Mouse (Mus musculus) right cerebral cortex, adult 2 months (tissue): Measurements from ENCODE around the gene Ikzf2.

Experiments
- DNase-seq, 2 experiments: peaks; one replicate each; pipeline ENCODE4 v3.0.0; 2021 to 2022; ENCODE audit warnings: low spot score in 2 of 2

Ikzf2 gene

DNA sequence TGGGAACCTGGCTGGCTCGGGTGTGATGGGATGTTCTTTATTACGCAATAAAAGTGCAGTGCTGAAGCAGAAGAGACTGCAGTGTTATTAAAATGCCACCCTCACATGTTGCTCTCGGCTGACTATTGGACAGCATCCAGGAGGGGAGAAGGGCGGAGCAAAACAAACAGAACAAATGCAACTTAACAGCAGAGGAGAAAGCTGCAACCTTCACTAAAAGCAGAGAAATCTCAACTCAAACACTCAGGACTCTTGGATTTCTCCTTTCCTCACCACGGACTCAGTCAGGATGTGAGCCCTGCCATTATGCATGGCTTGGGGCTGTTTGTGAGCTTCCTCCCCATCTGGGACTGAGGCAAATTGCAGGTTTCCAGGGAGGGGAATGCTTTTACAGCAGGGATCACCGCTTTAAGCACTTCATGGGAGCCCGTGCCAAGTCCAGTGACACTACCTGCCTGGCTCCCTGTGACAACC is 95.7 kb downstream of the Ikzf2 start:
- peak; percentile 6 to 7 for DNase-seq

DNA sequence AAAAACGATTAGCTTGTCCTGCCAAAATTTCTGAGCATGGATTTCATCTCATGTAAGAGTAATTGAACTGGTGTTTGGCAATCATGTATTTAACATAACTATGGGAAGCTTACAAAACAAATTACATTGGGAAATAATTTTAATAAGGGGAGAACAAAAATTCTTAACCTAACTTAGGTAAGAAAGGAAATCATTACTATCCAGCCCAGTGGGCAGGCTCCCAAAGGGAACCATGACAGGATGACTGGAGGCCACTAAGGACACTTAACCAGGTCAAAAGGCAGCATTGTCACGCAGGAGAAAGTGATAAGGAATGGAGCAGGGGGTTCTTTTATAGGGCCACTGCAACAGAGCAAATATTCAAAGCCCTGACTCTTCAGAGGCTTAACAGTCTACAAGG is 101.5 kb downstream of the Ikzf2 start:
- no peak for DNase-seq

DNA sequence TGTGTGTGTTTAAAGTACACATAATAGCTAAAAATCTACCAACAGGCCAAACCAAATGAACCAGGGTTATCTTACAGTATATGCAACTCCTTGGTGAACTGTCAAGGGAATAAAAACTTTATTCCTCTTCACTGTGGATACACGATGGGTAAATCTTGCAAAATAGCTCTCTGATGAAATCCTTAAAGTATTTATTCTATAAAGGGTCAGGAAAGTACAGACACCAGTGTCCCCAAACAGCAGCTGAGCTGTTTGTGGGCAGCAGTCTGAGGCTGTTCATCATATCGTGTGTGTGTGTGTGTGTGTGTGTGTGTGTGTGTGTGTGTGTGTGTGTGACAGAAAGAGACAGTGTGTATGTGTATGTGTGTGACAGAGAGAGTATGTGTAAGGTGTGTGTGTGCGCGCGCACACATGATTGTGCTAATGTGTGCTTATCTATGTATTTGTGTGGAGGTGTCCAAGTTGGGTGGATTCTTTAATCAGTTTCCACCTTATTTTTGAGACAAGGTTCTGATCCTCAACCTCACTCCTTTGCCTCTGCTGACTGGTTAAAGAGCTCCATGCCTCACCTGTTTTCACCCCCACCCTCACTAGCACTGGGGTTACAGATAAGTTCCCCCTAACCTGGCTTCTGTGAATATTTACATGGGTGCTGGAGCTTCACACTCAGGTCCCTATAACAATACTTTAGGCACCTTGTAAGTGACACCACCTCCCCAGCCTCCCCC is 102.9 kb downstream of the Ikzf2 start:
- no peak for DNase-seq

DNA sequence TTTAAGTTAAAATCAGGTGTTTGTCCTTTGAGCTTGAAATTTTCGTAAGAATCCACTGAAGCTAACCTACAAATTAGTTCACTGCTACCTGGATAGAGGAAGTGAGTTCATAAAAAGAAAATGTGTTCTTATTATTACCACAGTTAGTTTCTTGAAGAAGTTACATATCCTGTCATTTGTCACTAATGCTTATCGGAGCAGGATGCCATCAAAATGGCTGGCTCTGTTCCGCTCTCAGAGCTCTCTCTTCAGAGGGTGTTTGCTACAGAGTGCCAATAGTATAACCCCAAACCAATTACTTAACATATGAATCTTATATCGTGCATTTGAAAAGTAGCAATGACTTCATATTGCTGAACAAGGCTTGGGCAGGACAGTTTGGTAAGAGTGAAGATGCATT is 108.1 kb downstream of the Ikzf2 start:
- DNase-seq, result no peak

DNA sequence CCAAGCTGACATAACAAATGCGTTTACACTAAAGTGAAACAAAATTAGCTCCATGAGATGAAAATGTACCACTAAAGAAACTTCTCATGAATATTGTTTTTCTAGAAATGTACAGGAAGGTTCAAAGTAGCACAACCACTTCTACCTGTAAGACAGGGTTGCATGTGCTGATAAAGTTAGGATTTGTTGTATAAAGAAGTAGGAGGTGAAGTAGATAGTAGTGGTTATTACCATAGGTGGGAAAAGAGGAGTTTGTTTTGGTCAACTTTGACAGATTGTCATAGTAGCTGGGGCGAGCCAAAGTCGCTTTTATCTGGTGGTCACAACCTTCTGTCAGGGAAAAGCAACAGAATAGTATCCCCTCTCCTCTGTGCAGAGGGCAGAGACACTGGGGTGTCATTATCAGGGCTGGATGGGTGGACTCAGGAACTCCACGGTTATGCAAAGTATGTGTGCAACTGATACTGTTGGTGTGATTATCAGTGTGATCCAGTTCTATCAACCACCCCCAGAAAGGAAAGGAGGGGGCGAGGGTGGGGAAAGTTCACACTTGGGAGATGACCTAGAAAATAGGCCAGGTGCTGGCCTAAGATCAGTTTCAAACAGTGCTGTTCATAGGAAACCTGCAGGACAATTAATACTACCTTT is 127.5 kb downstream of the Ikzf2 start:
- no peak for DNase-seq

DNA sequence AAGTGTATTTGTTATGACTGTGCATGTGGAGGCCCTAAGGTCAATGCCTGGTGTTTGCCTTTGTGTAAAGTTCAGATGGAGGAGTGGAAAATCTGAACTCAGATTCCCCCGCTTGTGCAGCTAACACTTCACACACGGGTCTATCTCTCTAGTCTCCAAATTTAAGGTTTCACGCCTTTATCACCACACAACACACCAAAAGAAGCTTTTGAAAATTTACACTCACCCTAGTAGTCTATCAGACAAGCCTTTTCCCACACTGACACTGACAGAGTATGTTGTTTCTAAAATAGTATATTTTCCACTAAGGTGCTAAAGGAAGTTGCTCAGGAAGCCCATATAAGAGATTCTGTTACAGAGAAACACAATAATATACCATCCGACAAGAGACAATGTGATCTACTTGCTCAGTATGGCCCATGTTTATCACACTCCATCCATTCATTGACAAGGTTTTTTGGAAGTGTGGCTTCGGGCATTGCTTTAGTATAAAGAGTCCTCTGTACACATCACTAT is 131.4 kb downstream of the Ikzf2 start:
- DNase-seq, result no peak

DNA sequence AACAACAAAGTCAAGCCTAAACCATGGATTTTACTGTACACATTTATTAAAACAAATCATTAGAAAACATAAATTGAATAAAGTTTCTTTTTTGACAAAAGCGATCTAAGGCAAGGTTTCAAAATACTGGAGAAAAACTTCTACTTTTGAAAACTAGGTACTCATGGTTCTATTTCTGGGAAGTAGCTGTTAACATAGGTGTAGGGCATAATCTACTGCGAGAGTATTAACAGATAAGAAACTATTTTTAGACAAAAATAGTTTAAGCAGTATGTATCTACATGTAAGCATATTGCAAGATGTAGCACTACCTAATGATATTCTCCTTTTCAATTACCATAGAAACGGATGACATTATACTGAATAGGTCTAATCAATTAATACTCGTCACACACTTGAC is 137.1 kb downstream of the Ikzf2 start:
- no peak for DNase-seq

DNA sequence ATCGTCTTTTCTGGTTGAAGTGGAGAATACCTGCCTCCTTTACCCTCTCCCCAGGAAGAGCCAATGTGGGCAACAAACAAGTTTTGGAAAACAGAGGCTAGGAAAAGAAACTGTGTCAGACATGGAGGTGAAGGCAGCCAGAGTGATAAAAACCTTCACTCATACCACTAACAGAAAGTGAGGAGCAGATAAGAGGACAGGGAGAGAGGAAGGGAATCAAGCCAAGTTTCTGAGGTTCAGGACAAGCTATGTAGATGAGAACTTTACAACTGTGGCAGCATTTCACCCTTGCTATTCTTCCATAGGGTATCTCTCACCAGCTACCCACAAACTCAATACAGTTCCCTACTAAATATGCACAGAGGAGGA is 141.2 kb downstream of the Ikzf2 start:
- DNase-seq, result no peak

DNA sequence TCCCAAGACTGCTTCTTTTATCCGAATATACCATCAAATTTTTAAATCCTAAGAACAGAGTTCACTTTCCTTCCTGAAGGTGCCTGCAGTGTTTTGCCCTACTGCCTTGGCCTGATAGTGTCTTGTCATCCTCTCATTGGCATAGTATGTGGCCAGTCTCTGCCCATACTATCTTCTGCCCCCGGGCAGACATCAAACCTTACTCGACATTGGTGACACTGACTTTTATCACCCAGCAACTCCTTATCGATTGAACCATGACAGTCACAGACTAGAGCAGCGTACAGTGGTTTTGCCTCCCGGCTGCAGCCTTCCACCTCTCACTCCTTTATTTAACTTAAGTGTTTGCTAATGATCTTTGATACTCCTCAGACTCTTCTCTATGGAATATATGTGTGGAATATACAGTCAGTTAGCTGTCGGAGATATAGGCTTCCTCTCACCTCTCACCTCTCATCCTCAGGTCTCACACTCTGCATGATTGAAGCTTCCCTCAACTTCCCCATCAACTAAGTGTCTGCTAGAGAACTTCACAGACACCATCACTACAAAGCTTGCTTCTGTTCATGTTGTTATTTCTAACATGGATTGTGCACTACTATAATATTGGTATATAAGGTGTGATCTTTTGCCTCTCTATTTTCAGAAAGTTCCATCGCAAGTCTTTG is 141.7 kb downstream of the Ikzf2 start:
- DNase-seq, result no peak

DNA sequence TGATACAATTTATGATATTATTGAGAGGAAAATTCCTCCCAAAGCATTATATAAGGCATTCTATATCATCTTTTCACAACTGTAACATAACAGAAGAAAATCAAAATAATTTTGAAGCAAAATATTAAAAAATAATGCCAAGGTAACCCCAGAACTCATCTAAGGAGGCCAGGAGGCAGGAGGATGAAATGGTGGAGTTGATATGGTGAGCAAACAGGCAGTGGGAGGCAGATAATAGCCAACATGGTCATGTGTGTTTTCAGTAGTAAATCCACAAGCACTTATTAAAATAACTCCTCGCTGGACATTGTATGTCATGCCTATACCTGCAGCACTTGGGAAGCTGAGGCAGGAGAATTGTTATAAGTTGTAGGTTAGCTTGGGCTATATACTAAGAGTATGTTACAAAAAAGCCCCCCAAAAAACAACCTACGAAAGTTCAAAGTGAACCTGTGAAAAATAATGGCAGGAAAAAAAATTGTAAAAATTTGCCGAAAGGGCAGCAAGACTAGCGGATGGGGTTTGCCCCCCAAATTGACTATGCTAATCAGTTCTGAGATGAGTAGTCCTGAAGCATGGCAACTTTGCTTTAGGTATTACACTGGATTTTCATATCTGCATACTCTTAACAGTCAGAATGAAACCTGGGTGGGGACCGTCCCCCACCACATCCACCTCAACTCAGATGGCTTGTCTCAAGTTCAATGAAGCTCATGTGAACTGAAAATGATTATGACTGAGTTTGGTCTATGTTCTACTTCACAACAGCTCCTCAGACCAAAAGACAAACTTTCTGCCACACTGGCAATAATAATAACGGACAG is 143.1 kb downstream of the Ikzf2 start:
- no peak for DNase-seq

DNA sequence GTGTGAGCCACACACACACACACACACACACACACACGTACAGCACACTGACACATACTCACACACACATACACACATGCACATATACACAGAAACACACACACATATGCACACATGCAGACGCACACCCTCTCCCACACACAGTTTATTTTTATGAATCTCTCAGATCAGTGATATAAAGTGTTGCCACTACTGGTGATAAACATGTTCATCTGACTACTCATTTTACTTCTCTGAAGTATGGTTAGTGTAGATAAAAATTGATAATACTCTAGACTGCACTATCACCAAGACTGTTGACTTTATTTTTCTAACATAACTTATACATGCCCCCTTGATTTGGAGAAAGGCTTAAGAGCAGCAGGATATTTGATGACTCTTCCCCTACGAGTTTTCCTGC is 144.5 kb downstream of the Ikzf2 start:
- DNase-seq, result no peak

DNA sequence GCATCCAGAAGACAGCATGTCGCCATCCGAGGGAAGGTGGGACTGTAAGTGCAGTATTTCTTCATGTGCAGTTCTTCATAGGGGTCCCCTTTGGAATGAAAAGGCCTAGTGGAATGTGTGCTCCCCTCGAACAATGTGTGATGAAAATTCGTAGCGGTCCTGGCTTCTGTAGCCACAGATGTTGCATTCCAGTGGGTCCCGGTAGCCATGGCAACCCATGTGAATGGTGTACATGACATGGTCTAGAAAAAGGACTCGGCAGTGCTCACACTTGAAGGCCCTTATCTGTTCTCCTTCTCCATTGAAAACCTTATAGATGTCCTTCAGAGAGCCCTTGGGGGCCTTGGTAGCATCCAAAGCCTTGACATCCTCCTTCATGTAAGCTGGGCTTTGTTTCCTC is 148.4 kb downstream of the Ikzf2 start:
- no peak for DNase-seq

DNA sequence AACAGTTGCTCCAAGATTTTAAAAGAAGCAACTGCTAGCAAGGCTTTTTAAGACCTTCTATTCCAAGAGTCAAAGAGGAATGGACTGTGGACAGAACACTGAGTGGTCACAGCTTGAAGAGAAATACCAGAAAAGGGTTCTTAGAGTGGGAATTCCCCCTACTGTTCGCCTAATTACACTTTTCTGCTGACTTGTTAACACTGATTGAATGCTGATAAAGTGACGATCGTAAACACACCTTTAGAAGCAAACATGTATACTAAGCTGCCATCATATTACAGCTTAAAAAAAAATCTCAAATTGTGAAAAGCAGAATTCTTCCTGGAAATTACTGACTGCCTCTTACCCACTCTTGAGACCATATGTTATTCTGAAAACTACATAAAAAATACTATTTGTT is 149.4 kb downstream of the Ikzf2 start:
- no peak for DNase-seq

DNA sequence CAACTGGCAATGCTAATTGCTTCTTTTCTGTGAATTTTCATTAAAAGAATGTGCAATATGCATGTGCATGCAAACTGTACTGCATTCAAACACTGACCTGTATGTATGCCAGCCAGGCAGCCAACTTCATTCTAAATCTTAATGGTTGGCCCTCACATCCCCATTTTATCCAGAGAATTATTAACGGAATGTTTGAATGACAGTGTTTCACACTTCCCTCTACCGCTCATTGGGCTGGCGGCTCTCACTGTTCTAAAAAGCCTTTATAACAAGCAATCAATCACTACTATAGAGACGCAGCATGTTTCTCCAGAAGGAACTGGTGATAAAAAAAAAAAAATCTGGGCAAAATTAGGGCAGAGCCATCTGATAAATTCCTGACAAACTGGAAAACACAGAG is 151.5 kb downstream of the Ikzf2 start:
- DNase-seq, result no peak

DNA sequence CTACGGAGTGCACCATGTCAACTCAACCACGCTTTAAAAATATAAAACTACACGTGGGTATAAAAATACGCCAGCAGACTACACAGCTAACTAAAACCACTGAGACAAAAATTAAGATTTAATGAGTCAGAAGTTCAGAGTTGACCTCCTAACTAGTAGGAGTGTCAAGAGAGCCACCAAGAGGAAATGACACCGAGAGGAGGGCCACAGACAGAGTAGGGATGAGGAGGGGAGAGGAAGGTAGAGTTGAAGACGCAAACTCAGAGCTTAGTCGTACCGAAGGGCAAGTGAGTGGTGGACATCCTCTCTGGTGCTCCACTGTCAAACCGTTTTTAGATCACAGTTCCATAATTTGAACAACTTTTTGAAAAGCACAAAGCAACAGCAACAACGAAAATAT is 154.0 kb downstream of the Ikzf2 start:
- no peak for DNase-seq

DNA sequence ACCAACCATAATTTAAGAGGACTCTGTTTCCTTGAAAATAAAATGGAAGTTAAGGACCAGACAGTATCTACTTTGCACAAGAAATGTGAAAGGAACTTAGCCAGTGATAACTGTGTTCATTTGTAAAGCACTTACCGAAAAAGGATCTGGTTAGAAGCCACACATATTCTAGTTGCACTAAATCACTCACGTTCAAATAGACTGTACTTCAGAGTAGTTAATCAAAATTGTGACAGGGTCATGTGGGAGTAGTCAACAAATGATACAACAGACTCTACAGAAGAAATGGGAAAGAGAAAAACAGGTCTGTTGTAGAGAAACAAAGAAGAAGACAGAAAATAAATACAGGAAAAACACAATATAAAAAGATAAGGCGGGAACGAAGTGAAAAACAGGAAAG is 158.3 kb downstream of the Ikzf2 start:
- no peak for DNase-seq

DNA sequence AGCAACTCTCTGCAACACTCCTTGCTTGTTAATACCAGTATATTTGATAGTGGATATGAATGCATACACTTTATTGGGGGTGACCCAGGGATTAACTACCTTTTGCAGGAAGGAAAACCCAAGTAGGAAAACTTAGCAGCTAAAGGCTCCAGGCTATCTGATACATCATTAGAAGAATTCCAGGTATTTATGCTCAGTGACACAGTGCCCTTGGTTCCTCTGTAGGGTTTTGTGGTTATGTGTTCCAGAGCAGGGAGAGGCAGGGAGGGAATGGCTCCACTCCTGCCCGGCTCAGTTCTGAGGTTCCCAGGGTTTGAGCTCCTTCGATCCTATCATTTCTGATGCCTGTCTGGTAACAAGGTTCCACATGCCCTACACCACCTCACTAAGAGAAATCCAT is 165.4 kb downstream of the Ikzf2 start:
- DNase-seq, result no peak

DNA sequence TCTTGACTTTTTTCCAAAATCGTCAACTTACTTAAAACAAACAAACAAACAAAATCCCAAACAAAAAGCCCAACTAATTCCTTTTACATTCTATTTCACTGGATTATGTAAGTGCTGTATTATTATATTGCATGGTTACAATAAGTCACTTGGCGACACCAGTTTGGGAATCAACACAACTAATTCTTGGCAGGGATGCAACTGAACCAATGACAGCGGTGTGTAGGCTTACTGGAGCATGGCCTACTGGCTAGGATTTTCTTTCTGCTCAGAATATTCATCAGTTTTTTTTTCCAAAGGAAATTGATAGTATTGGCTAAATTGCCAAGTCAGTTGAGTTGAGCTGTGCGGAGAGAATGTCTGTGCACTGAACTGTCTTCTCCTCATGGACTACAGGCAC is 167.7 kb downstream of the Ikzf2 start:
- DNase-seq, result no peak

DNA sequence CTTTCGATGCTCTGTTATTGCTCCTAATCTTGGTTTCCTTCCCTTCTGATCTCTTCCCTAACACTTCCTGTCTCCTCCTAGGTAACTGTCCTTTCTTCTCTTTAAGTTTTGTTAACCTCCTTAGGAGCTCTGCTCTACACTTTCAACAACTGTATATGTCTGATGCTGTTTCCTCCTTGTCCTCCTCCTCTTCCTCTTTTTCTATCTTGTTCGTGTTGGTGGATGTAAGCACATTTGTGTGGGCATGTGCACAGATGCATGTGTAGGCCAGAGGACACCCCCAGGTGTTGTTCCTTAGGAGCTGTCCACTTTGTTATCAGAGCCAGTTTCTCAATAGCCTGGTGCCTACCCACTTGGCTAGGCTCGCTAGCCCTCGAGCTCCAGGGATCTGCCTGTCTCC is 169.0 kb downstream of the Ikzf2 start:
- DNase-seq, result no peak

DNA sequence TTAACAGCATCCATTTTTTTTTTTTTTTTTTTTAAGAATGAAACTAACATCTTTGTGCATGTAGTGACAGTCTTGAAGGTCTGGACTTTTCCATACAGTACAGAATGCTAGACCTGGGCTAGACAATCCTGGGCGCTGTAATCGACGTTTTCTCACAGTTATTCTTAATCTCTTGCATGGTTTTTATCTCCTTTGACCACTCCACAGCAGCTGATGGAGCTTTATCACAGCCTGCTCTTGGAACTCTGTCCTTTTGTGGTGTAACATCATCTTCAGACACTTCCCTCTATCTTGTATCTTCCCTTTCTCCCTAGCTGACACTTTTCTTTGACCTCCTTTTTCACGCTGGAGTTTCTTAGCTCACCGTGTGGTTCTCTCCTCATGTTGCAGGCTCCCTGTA is 170.9 kb downstream of the Ikzf2 start:
- no peak for DNase-seq

DNA sequence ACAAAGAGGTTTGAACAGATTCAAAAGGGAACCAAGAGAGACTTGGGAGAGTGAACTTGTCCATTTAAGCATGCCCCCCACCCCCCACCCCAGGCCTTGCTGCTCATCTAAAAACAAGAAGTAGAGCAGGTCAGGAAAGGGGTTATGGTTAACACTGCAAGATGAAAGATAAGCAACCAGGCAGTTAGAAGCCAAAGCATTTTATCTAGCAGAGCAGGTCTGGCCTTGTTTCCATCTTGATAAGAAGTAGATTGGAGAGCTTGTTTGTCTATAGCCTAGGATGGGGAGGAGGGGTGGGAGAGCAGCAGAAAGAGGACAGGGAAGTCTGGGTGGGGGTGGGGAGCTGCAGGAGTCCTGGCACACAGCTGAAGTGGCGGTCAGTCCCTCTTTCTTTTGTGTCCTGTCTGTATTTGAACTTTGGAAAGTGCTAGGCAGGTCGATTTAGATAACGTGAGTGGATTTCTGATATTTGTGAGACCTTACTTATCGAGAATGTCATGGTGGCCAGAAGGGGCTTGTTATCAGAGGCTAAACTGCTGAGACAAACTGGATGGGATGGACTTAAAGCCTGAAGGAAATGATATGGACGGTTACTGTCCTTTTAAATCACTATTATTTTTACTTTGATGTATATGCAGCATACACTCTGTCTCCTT is 173.3 kb downstream of the Ikzf2 start:
- DNase-seq, result no peak

DNA sequence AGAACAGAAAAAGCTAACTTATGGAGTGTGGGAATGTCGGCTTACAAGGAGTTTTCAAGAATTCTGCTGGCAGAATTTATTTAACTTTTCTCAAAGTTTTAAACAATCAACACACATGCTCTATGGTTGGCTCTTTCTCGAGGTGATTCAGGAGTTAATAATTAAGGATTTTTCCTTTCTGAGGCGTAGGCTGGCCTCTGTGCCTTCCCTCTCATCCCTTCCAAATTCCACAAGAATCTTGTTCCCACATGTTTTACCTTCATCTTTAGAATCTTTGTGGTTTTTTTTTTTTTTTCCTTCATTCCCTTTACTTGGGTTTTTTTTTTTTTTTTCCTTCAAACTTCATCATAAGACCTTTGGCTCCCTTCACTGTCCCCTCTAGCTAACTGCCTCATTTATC is 178.8 kb downstream of the Ikzf2 start:
- DNase-seq, result no peak
